In the genomic region with DNA sequence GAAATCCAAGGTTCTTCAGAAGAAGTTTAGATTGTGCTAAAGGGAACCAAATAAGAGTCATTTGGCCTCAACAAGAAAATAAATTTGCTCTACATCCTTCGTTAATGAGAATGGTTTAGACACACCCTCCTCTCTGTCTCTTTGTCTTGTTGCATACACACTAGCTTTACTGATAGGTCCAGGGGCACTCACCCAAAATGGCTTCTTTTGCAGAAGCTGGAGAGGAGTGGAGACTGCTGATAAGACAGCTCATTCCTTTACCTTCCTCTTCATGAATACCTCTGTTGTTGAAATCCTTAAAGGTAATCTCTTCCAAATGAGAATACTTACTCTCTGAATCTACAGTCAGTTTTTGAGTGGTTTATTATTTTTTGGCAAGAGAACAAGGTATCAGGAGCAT, we compare ENCODE assay signal across 13 mouse cellular contexts.
"Had no signal": no experiment of that assay in that cellular context is flagged by ENCODE, and none has a peak within 500 bp of the region (broad histone marks: within the 10 kb centered on the region; RNA-seq: fewer than 3 reads in every experiment).

No protein-coding gene starts in this region.

- H3K4me2 ChIP-seq: intestine, embryonic 15.5 days; limb, embryonic 15.5 days; lung, embryonic 14.5 days; neural tube, embryonic 15.5 days; stomach, embryonic 15.5 days had no signal

- H3K9ac ChIP-seq: intestine, embryonic 15.5 days; limb, embryonic 15.5 days; lung, embryonic 14.5 days; neural tube, embryonic 15.5 days; stomach, embryonic 15.5 days had no signal

- DNase-seq: kidney, adult 18-20 months; kidney, postnatal 25 days; lung, embryonic 14.5 days; lung, postnatal 10 days; midbrain, embryonic 14.5 days; thymus, adult 2 months; thymus, postnatal 25 days had no signal

- H3K4me3 ChIP-seq: intestine, embryonic 15.5 days; limb, embryonic 15.5 days; myocyte; neural tube, embryonic 15.5 days; stomach, embryonic 15.5 days had no signal

- H3K27me3 ChIP-seq: intestine, embryonic 15.5 days; limb, embryonic 15.5 days; neural tube, embryonic 15.5 days; stomach, embryonic 15.5 days had no signal

- H3K4me1 ChIP-seq: intestine, embryonic 15.5 days; limb, embryonic 15.5 days; neural tube, embryonic 15.5 days; stomach, embryonic 15.5 days had no signal

- H3K36me3 ChIP-seq: intestine, embryonic 15.5 days; limb, embryonic 15.5 days; neural tube, embryonic 15.5 days; stomach, embryonic 15.5 days had no signal

- ATAC-seq: intestine, embryonic 15.5 days had no signal

- H3K9me3 ChIP-seq: intestine, embryonic 15.5 days; limb, embryonic 15.5 days; neural tube, embryonic 15.5 days; stomach, embryonic 15.5 days had no signal

- H3K27ac ChIP-seq: intestine, embryonic 15.5 days; limb, embryonic 15.5 days; macrophage; neural tube, embryonic 15.5 days; stomach, embryonic 15.5 days had no signal
